Mouse (Mus musculus) T-helper 17 cell (primary cell): ENCODE results near the gene Bhlha15.

Experiments used
- in situ Hi-C, 2 experiments: fragments of 300-600 bp; cut with MboI, MseI; formaldehyde crosslinking; loops; 1 replicate in 1 of 2; 2 replicates in 1 of 2; pipeline ENCODE4 v1.15.1; 2025; ENCODE audit warnings: high pct_unique_total_duplicates in 2 of 2

The Bhlha15 gene

DNA sequence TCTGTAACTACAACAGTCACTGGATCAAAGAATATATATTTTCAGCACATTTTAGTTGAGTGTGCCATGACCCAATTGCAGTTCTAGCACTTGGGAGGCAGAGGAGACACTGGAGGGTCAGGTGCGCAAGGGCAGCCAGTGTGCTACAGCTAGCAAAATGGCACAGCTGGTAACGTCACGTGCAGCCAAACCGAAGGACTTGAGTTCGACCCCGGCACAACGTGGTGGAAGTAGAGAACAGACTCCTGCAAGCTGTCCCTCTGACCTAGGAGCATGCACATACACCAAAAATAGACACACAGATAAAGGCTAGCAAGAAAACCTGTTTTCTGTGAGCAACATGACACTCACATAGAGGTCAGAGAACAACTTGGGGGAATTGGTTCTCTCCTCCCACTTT, 759 bp upstream of the Bhlha15 start:
- in situ Hi-C loops = no loop called here

DNA sequence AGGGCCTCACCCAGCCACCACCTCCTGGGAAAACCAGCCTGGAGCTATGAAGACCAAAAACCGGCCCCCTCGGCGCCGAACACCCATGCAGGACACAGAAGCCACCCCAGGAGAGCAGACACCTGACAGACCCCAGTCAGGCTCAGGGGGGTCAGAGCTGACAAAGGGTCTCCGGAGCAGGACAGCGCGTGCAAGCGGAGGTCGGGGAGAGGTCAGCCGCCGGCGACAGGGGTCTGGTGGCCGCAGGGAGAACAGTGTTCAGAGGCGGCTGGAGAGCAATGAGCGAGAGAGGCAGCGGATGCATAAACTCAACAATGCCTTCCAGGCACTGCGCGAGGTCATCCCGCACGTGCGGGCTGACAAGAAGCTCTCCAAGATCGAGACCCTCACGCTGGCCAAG, 940 bp downstream of the Bhlha15 start:
- in situ Hi-C loops = no loop called here

- in situ Hi-C loops = no loop called here
Measured at GRCm38 (mm10) chr5:144192673-144193072, 2.6 kb downstream of the Bhlha15 start.

DNA sequence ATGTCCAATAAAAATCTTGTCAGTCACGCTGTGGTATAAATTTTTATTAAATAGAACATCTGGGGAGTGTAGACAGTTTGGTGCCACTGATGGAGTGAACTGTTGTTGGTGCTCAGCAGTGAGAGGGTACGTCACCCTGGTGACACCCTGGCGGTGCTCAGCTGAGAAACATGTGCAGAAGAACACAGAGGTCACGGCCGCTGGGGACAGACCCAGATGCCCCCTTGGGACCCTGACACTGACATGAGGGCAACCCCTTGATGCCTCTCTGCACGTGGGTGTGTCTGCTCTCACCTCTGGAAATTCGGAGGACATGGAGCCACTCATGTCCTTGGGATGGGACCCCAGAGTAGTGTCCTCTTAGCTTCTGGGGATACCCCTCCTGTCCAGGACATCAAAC, 4.3 kb downstream of the Bhlha15 start:
- in situ Hi-C loops = no loop called here

GRCm38 (mm10) chr5:144195567-144195966, 5.5 kb downstream of the Bhlha15 start:
- in situ Hi-C loops = no loop called here

DNA sequence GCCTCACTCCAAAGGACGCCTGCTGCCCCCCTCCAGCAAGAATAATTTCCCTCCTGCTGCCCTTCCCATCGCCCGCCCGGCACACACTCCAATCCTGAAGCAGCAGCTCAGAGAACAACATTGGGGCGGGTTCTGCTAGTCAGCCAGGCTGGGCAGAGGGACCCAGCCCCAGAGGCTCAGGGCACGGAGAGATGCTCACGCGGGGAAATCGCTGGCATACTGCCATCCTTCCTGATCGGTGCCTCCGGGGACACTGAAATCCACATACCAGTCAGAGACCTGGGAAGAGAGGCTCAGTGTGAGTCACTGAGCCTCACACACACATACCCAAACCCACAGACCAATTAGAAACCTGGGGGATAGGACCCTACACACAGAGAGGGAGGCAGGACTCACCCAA, 10.5 kb downstream of the Bhlha15 start:
- in situ Hi-C loops = loop anchor here in 1 of 2 experiments (25.0 kb wide), 1 partner anchor 562 kb away; the partner anchor contains the start of genes Tmem130 and Trrap

- in situ Hi-C loops = loop anchor here in 1 of 2 experiments (25.0 kb wide), 1 partner anchor 560 kb away; the partner anchor contains the start of genes Tmem130 and Trrap
Measured at GRCm38 (mm10) chr5:144202430-144202829, 12.3 kb downstream of the Bhlha15 start.

- in situ Hi-C loops = loop anchor here in 1 of 2 experiments (25.0 kb wide), 1 partner anchor 559 kb away; the partner anchor contains the start of genes Tmem130 and Trrap
Measured at GRCm38 (mm10) chr5:144203398-144203959, 13.4 kb downstream of the Bhlha15 start.

GRCm38 (mm10) chr5:144204303-144204702, 14.2 kb downstream of the Bhlha15 start:
- in situ Hi-C loops = loop anchor here in 1 of 2 experiments (25.0 kb wide), 1 partner anchor 558 kb away; the partner anchor contains the start of genes Tmem130 and Trrap

DNA sequence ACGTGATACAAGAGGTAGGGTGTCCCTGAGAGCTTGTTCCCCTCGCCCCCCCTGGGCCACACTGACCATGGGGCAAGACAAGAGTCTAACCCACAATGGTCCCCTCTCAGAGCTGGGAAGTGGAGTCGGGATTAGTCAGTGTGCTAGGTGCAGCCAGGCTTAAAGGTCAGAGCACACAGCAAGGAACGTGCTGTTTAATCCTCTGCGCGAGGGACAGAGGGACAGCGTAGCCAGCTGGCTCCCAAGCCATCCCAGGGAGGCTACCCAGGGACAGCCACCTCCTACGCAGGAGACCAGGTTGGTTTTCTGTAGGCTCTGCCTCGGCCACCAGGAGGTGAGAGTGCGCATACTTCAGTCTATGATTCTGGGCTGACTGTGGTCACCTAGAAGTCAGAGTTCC, 14.8 kb downstream of the Bhlha15 start:
- in situ Hi-C loops = loop anchor here in 1 of 2 experiments (25.0 kb wide), 1 partner anchor 557 kb away; the partner anchor contains the start of genes Tmem130 and Trrap

- in situ Hi-C loops = loop anchor here in 1 of 2 experiments (25.0 kb wide), 1 partner anchor 556 kb away; the partner anchor contains the start of genes Tmem130 and Trrap
Measured at GRCm38 (mm10) chr5:144206069-144206468, 16.0 kb downstream of the Bhlha15 start.

- in situ Hi-C loops = loop anchor here in 1 of 2 experiments (25.0 kb wide), 1 partner anchor 555 kb away; the partner anchor contains the start of genes Tmem130 and Trrap
Measured at GRCm38 (mm10) chr5:144207478-144207877, 17.4 kb downstream of the Bhlha15 start.

- in situ Hi-C loops = loop anchor here in 1 of 2 experiments (25.0 kb wide), 1 partner anchor 548 kb away; the partner anchor contains the start of genes Tmem130 and Trrap
Measured at GRCm38 (mm10) chr5:144214453-144214852, 24.4 kb downstream of the Bhlha15 start.

DNA sequence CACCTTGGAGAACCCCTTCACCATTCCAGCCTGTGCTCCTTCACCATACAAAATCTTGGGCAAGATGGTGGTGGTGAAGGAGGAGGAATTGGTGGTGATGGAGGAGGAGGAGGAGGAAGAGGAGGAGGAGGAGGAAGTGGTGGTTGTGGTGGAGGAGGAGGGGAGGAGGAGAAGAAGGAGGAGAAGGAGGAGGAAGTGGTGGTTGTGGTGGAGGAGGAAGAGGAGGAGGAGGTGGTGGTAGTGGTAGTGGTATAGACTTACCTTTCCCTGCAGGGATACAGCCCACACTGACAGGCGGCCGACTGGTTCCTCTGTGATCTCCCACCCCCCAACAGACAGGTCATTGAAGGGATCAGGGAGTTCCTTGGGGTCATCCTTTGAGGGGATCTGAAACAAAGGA, 25.9 kb downstream of the Bhlha15 start:
- in situ Hi-C loops = loop anchor here in 1 of 2 experiments (25.0 kb wide), 1 partner anchor 546 kb away; the partner anchor contains the start of genes Tmem130 and Trrap

DNA sequence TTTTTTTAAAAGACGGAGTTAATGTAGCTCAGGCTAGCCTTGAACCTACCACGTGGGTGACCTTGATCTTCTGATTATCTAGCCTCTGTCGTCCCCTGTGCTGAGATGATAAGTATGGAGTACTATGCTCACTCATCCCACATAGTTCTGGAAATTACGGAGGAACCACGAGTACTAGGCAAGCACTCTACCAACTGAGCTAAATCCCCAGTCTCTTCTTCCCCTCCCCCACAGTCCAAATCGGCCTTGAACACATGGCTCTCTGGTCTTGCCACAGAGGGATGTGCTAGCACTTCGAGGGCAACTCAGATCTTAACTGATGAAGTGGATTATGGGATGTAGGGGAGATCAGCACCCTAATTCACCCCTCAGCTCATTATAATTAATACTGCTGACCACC, 28.0 kb downstream of the Bhlha15 start:
- in situ Hi-C loops = loop anchor here in 1 of 2 experiments (25.0 kb wide), 1 partner anchor 544 kb away; the partner anchor contains the start of genes Tmem130 and Trrap

DNA sequence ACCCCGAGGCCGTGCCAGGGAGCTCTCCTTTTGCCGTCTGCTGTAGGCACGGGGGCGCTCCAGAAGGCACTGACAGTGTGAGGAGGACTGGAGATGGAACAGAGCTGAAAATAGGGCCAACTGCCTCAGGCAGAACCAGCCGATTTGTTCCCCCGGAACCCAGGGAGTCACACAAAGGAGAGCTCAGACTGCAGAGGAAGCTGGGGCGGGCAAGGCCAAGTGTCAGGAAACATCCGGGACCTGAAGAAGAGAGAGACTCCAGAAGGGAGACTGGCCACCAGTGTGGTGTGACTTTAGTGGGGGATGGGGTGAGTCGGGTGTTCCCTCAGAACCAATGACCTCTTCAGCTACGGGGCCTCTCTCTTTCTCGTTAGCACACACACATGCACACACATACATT, 29.2 kb downstream of the Bhlha15 start:
- in situ Hi-C loops = loop anchor here in 1 of 2 experiments (25.0 kb wide), 1 partner anchor 543 kb away; the partner anchor contains the start of genes Tmem130 and Trrap

DNA sequence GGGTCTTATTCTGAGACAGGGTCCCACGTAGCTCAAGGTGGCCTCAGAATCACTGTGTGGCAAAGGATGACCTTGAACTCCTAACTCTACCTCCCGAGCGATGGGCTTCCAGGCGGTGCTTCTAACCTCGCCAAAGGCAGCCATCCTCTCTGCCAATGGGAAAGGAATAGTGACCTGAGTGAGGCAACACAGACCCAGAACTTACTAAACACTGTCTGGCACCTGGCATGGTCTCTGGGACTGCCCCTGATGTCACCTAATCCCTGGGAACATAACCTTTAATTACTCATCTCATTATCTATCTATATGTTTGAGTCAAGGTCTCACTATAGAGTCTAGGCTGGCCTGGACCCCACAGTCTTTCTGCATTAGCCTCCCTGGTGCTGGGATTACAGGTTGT, 29.9 kb downstream of the Bhlha15 start:
- in situ Hi-C loops = loop anchor here in 1 of 2 experiments (25.0 kb wide), 1 partner anchor 542 kb away; the partner anchor contains the start of genes Tmem130 and Trrap

DNA sequence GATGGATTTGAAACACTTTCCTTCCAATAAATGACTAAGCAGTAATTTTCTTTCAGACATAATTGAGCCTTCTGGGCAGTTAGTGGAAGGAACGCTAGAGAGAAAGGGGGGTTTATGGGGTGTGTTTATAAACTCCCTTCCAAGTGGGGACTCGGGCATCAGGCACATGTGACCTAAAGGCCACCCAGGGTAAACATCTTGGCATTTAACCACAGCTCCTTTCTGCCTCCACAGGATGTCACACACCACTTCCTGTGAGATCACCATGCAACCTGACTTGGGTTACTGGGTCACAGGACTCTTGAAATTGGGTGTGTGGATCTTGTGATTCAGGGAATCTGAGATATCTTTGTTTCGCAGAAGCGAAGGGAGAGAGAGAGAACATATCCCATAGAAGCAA, 31.2 kb downstream of the Bhlha15 start:
- in situ Hi-C loops = loop anchor here in 1 of 2 experiments (25.0 kb wide), 1 partner anchor 541 kb away; the partner anchor contains the start of genes Tmem130 and Trrap

DNA sequence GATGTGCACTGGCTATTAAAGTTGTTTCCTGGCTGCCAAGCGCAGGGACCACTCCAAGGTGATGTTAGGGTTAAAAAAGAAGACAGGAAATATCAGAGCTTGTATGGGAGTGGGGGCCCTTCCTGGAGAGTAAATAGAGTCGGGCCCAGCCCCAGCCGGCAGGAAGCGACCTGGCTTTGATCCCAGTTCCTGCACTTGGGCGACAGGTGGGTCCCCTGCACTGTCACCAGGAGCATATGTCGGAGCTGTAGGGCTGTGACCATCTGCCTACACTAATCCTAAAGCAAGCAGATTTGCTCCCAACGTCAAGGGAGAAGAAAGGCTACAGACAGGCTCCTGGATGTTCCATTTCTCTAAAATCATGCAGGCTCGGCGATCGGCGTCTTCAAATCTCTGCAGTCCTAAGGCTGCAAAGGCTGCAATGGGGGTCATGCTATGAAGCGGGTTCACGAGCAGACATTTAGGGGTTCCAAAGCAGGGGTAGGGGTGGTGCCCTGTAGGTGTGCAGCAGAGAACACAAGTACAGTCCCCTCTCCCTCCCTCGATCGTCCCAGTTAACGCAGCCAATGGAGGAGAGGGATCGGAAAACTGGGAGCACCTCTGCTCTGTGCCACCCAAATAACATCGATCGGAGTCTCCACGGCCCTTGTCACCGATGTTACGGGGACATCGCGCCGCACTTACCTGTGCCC, 32.9 kb downstream of the Bhlha15 start:
- in situ Hi-C loops = loop anchor here in 1 of 2 experiments (25.0 kb wide), 1 partner anchor 539 kb away; the partner anchor contains the start of genes Tmem130 and Trrap

DNA sequence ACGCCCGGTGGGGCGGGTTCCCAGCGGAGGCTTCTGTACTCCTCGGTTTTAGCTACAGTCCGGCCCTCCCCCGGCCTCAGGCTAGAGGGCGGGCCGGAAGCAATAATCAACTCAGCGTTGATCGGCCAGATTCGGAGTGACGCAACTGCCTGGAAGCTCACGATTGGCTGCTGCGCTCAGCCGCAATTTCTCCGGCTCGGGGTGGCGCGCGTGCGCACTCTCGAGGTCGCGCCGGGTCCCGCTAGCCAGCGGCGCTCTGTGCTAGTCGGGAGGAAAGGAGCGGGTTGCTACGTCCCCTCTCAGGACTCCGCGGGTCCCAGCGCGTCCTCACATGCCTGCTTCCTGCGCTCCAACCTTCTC, 33.4 kb downstream of the Bhlha15 start, which contains the start of gene Tecpr1:
Gene Tecpr1, minus strand, starts transcription at position 113 of the 360 bp plus-strand sequence.
- in situ Hi-C loops = loop anchor here in 1 of 2 experiments (25.0 kb wide), 1 partner anchor 539 kb away; the partner anchor contains the start of genes Tmem130 and Trrap
